ENCODE assay signal across 8 mouse cellular contexts in the genomic region with DNA sequence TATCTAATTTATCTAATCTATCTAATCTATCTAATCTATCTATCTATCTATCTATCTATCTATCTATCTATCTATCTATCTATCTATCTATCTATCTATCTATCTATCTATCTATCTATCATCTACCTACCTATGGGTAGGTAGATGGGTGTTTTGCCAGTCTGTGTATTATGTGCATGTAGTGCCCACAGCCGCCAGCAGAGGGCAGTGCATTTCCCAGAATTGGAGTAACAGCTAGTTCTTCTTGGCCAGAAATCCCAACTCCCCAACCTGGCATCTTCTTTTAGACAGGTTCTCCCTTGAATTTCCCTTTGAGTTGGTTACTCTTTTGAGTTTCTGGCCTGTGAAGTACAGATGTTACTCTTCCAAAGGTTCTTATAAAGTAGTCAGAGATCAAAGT.
DNase-seq lines count a peak whose midpoint lies in the region; ATAC-seq lines count a peak whose summit lies in the region.

No protein-coding gene starts in this region.

- peak; percentile 51 to 75 for DNase-seq in heart, postnatal 10 days
- no peak for DNase-seq in heart, postnatal 25 days (ENCODE audit: low spot score)
- DNase-seq in MEL-GATA-1-ER (ENCODE audit: extremely low read depth, low read depth), result peak; percentile 30
- DNase-seq in cerebellum, adult 9-11 months, result peak; percentile 8
- peak; percentile 20 to 39 for DNase-seq in left cerebral cortex, postnatal 10 days (ENCODE audit: extremely low spot score in 1 of 2, low spot score in 2 of 2)
- peak; percentile 13 to 58 for DNase-seq in thymus, postnatal 10 days (ENCODE audit: low spot score in 2 of 2)

- ATAC-seq in granulocyte monocyte progenitor cell, adult 5-6 weeks (replicated peaks; ENCODE audit: poor library complexity, severe bottlenecking), result peak; percentile 74
- ATAC-seq in neutrophil, adult 5-6 weeks (ENCODE audit: extremely low read depth, insufficient number of reproducible peaks, low FRiP score, poor library complexity, severe bottlenecking), result 0 out of 2 replicates have a peak, but pooled peaks have one; percentile 26

- intact Hi-C loops in heart, postnatal 10 days (cut with DNase I), result no loop called here
- intact Hi-C loops in heart, postnatal 25 days (cut with DNase I), result no loop called here
- intact Hi-C loops in left cerebral cortex, postnatal 10 days (cut with DNase I), result no loop called here
